Mouse (Mus musculus) bone marrow macrophage, adult 2 months (primary cell): ENCODE results near the gene Senp1.

Source experiments
- CTCF ChIP-seq: IDR thresholded peaks from 2 replicates; pipeline ENCODE4 v1.5.1; 2012; ENCODE audit warnings: low read depth, mild to moderate bottlenecking, low read length, moderate library complexity
- POLR2A ChIP-seq: IDR thresholded peaks from 2 replicates; pipeline ENCODE4 v1.6.1; 2012; ENCODE audit warnings: mild to moderate bottlenecking, low read depth, low read length, borderline replicate concordance

GRCm38 (mm10) chr15:98120831-98121230 lies 27.3 kb upstream of the Senp1 start:
- TF ChIP-seq POLR2A (no peak), CTCF (no peak)
